Mouse (Mus musculus) intestine, postnatal 0 days (tissue): Measurements from ENCODE around the gene Tjp2. TPM values are rescaled to one million over a fixed set of nuclear protein-coding genes. Genes with fewer than 3 reads are reported as not detected.
"Not testable (repeated sequence)": the region's sequence is repeated elsewhere in the genome, so short reads cannot be mapped to it uniquely, and the experiment has no call there.

Experiments
- ATAC-seq: fragments of 200-750 bp; cut with Nextera tagmentation; 2 replicates; pipeline ENCODE4 v1.8.0; 2017; ENCODE audit warnings: mild to moderate bottlenecking, moderate TSS enrichment, moderate library complexity
- H3K27ac ChIP-seq: fragments of 300-500 bp; sonication (generic); 2 replicates; pipeline ENCODE4 v1.5.1; 2014; ENCODE audit warnings: mild to moderate bottlenecking, low read depth, low read length, moderate library complexity
- H3K27me3 ChIP-seq: fragments of 300-500 bp; sonication (generic); replicated peaks from 2 replicates; pipeline ENCODE4 v1.6.1; 2014; ENCODE audit warnings: low read length, mixed read lengths; ENCODE audit not compliant: control insufficient read depth, insufficient read depth
- H3K36me3 ChIP-seq: fragments of 300-500 bp; sonication (generic); 2 replicates; pipeline ENCODE4 v1.6.1; 2014; ENCODE audit warnings: mild to moderate bottlenecking, moderate library complexity; ENCODE audit not compliant: control insufficient read depth, insufficient read depth
- H3K4me1 ChIP-seq: fragments of 300-500 bp; sonication (generic); replicated peaks from 2 replicates; pipeline ENCODE4 v1.6.1; 2014; ENCODE audit warnings: antibody characterized with exemption, low read length, mixed read lengths; ENCODE audit not compliant: control insufficient read depth, insufficient read depth
- H3K4me2 ChIP-seq: fragments of 300-500 bp; sonication (generic); replicated peaks from 2 replicates; pipeline ENCODE4 v1.6.1; 2014; ENCODE audit warnings: low read depth, mild to moderate bottlenecking, moderate library complexity
- H3K4me3 ChIP-seq: fragments of 300-500 bp; sonication (generic); 2 replicates; pipeline ENCODE4 v1.5.1; 2014; ENCODE audit warnings: low read depth, low read length
- H3K9ac ChIP-seq: fragments of 300-500 bp; sonication (generic); 2 replicates; pipeline ENCODE4 v1.6.1; 2014; ENCODE audit warnings: mild to moderate bottlenecking, low read depth, low read length
- H3K9me3 ChIP-seq: fragments of 300-500 bp; sonication (generic); 2 replicates; pipeline ENCODE4 v1.6.1; 2016; ENCODE audit warnings: mixed run types; ENCODE audit not compliant: control insufficient read depth
- CTCF ChIP-seq: sonication (generic); IDR thresholded peaks from 2 replicates; pipeline ENCODE4 v1.5.1; 2016; ENCODE audit warnings: low read depth, mild to moderate bottlenecking, control low read depth, antibody characterized with exemption, moderate library complexity
- WGBS: fragments of 180-500 bp; shearing (Covaris S2); extraction: QIAGEN DNeasy Blood & Tissue Kit; methylation state at CpG from one replicate; pipeline ENCODE4 v1.1.7; 2014; 5-methylcytosine and 5-hydroxymethylcytosine counted together
- polyA plus RNA-seq: library from polyadenylated mRNA; unstranded; fragments of >200 nt; fragmentation: Nextera tagmentation; extraction: Ambion mirVana; gene quantifications from 2 replicates; pipeline ENCODE4 v1.2.1, GENCODE M21; 2015

Gene Tjp2
- polyA plus RNA-seq, 1 experiment from 2014 or later: 26.2 TPM

- H3K27ac ChIP-seq: no peak overlapping the region
- H3K4me1 ChIP-seq: no peaks in the 10 kb centered on the region
- WGBS: 61% methylated on average over 7 of the region's 7 CpGs
These were observed 29.6 kb downstream of the Tjp2 start for GRCm38 (mm10) chr19:24195224-24195623.

GRCm38 (mm10) chr19:24194216-24194615, 30.6 kb downstream of the Tjp2 start:
- H3K4me2 ChIP-seq: no peak overlapping the region
- H3K4me1 ChIP-seq: no peaks in the 10 kb centered on the region
- H3K27ac ChIP-seq: no peak overlapping the region
- H3K4me3 ChIP-seq: no peak overlapping the region
- no peaks in the 10 kb centered on the region for H3K9me3 ChIP-seq
- TF ChIP-seq CTCF: peak; percentile 67
- H3K36me3 ChIP-seq: peaks cover 6% of the 10 kb centered on the region; the same call in 1 of the 2 replicates
- WGBS: 98% methylated on average over 4 of the region's 4 CpGs
- no peak overlapping the region for H3K9ac ChIP-seq
- ATAC-seq: no peak
- H3K27me3 ChIP-seq: no peaks in the 10 kb centered on the region

More at GRCm38 (mm10) chr19:24195224-24195623, 29.6 kb downstream of the Tjp2 start:
- peaks cover 6% of the 10 kb centered on the region; the same call in 1 of the 2 replicates for H3K36me3 ChIP-seq
- no peaks in the 10 kb centered on the region for H3K27me3 ChIP-seq
- no peak for ATAC-seq
- no peak overlapping the region for H3K9ac ChIP-seq
- H3K4me2 ChIP-seq: no peak overlapping the region
- TF ChIP-seq CTCF: no peak
- H3K4me3 ChIP-seq: no peak overlapping the region
- no peaks in the 10 kb centered on the region for H3K9me3 ChIP-seq

- no peak for TF ChIP-seq CTCF
- Histone ChIP-seq H3K36me3 (peaks cover 6% of the 10 kb centered on the region; the same call in 1 of the 2 replicates), H3K27me3 (no peaks in the 10 kb centered on the region), H3K9me3 (no peaks in the 10 kb centered on the region), H3K4me1 (no peaks in the 10 kb centered on the region), H3K4me2 (no peak overlapping the region), H3K27ac (no peak overlapping the region), H3K4me3 (no peak overlapping the region), H3K9ac (no peak overlapping the region)
- no peak for ATAC-seq
- WGBS: 89% methylated on average over 5 of the region's 5 CpGs
These were observed 31.9 kb downstream of the Tjp2 start for GRCm38 (mm10) chr19:24192946-24193345.

- Histone ChIP-seq H3K9ac (no peak overlapping the region), H3K27ac (no peak overlapping the region), H3K36me3 (peaks cover 7% of the 10 kb centered on the region), H3K9me3 (no peaks in the 10 kb centered on the region), H3K4me1 (no peaks in the 10 kb centered on the region), H3K4me3 (no peak overlapping the region), H3K4me2 (no peak overlapping the region), H3K27me3 (no peaks in the 10 kb centered on the region)
- no peak for TF ChIP-seq CTCF
- 84% methylated on average over 2 of the region's 2 CpGs for WGBS
- ATAC-seq: no peak
These were observed 37.0 kb downstream of the Tjp2 start for GRCm38 (mm10) chr19:24187791-24188190.

- 90% methylated on average over 1 of the region's 1 CpGs for WGBS
- not testable (repeated sequence) for H3K9me3 ChIP-seq, H3K36me3 ChIP-seq, H3K4me3 ChIP-seq, H3K4me2 ChIP-seq, H3K4me1 ChIP-seq, H3K27me3 ChIP-seq, H3K27ac ChIP-seq, H3K9ac ChIP-seq, ATAC-seq
- TF ChIP-seq CTCF: peak; percentile 47; the same call in 1 of the 2 replicates
These were observed 37.5 kb downstream of the Tjp2 start for GRCm38 (mm10) chr19:24187358-24187757.

GRCm38 (mm10) chr19:24183680-24184235, 41.1 kb downstream of the Tjp2 start:
- no peak for ATAC-seq
- no peak overlapping the region for H3K4me2 ChIP-seq
- TF ChIP-seq CTCF: no peak
- no peak overlapping the region for H3K4me3 ChIP-seq
- no peaks in the 10 kb centered on the region for H3K27me3 ChIP-seq
- peaks cover 5% of the 10 kb centered on the region for H3K36me3 ChIP-seq
- no peaks in the 10 kb centered on the region for H3K9me3 ChIP-seq
- no peaks in the 10 kb centered on the region for H3K4me1 ChIP-seq
- no peak overlapping the region for H3K27ac ChIP-seq
- no peak overlapping the region for H3K9ac ChIP-seq
- 92% methylated on average over 15 of the region's 15 CpGs for WGBS
